Mouse (Mus musculus): ENCODE results near the gene Cpvl.

DNA sequence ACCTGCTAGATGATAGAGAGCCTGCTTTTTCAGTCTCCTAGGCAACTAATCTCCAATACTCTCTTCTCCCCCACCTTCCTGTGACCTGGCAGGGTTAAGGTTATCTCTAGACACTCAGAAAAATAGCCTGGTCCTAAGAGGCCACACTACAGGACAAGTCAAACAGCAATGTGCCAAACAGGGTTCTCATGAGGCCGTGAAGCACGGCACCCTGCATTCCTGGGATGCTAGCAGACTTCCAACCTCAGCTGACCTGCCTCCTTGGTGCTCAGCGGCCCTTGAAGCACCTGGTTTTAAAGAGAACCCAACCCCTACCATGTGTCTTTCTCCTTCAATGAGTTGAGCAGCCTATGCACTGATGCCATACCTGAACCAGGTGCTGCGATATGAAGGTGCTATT is 22.0 kb downstream of the Cpvl start:
- TF ChIP-seq CTCF (IDR thresholded peaks at IDR 0.05; ENCODE audit: borderline replicate concordance, insufficient read depth, low read depth, low read length) (no peak), POLR2A (IDR thresholded peaks at IDR 0.05; ENCODE audit: borderline replicate concordance, insufficient read depth, low read length) (no peak)
